Mouse (Mus musculus) small intestine, adult 2 months (tissue): ENCODE measurements around the gene Rapgef5.

Experiments used
- CTCF ChIP-seq: fragments of 200-500 bp; IDR thresholded peaks from 2 replicates; pipeline ENCODE4 v1.5.1; 2012; ENCODE audit warnings: low read depth, mild to moderate bottlenecking, control low read depth, inconsistent platforms, low read length, moderate library complexity, mixed read lengths; ENCODE audit not compliant: insufficient replicate concordance, insufficient read length; ENCODE audit errors: extremely low read depth
- POLR2A ChIP-seq: fragments of 200-500 bp; IDR thresholded peaks from 2 replicates; pipeline ENCODE4 v1.6.1; 2012; ENCODE audit warnings: low read depth, mild to moderate bottlenecking, control low read depth, inconsistent platforms, low read length, moderate library complexity

DNA sequence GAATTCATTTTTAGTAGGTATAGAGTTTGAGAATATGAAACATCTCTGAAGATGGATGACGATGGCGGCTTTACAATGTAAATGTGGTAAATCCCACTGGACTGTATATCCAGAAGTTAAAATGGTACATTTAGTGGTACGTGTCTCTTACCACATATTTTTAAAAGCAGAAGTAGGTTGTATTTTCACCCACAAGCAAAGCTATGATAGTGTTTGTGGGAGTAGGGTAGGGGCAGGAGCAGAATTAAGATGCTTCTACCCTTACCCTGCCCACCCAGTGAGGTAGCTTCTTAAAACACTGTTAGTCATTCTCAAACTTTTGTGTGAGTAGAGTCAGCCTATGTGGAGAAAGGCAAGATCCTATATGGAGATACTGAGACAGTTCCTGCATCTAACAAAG lies 13.4 kb upstream of the Rapgef5 start:
- TF ChIP-seq CTCF: no peak
- no peak for TF ChIP-seq POLR2A
